Mouse (Mus musculus) heart, embryonic 13.5 days (tissue): ENCODE measurements at regions not wholly inside any gene's neighbourhood (a gene's known extent, or its start where the extent isn't known, plus 50 kb on each side); places are given as distances from the start of the nearest gene placed in this dataset.
A peak's percentile ranks its signal among the peaks of the same experiment; 100 is the strongest.

Experiments used
- ATAC-seq: fragments of 200-750 bp; cut with Nextera tagmentation; 2 replicates; pipeline ENCODE4 v1.8.0; 2017; ENCODE audit warnings: moderate TSS enrichment; ENCODE audit not compliant: insufficient number of reproducible peaks, low FRiP score, low TSS enrichment; ENCODE audit errors: extremely low read depth
- H3K27ac ChIP-seq: fragments of 300-500 bp; sonication (generic); replicated peaks from 2 replicates; pipeline ENCODE4 v1.5.1; 2015; ENCODE audit warnings: moderate library complexity, mild to moderate bottlenecking, inconsistent platforms
- H3K27me3 ChIP-seq: fragments of 300-500 bp; sonication (generic); replicated peaks from 2 replicates; pipeline ENCODE4 v1.6.1; 2015; ENCODE audit warnings: mild to moderate bottlenecking, inconsistent platforms
- H3K36me3 ChIP-seq: fragments of 300-500 bp; sonication (generic); 2 replicates; pipeline ENCODE4 v1.6.1; 2015; ENCODE audit warnings: mild to moderate bottlenecking, inconsistent platforms
- H3K4me1 ChIP-seq: fragments of 300-500 bp; sonication (generic); 2 replicates; pipeline ENCODE4 v1.6.1; 2015; ENCODE audit warnings: inconsistent platforms
- H3K4me2 ChIP-seq: fragments of 300-500 bp; sonication (generic); 2 replicates; pipeline ENCODE4 v1.6.1; 2015; ENCODE audit warnings: inconsistent platforms, mild to moderate bottlenecking, moderate library complexity
- H3K4me3 ChIP-seq: fragments of 300-500 bp; sonication (generic); 2 replicates; pipeline ENCODE4 v1.5.1; 2015; ENCODE audit warnings: moderate library complexity, mild to moderate bottlenecking, inconsistent platforms
- H3K9ac ChIP-seq: fragments of 300-500 bp; sonication (generic); 2 replicates; pipeline ENCODE4 v1.6.1; 2015; ENCODE audit warnings: inconsistent platforms, mild to moderate bottlenecking, moderate library complexity
- H3K9me3 ChIP-seq: fragments of 300-500 bp; sonication (generic); 2 replicates; pipeline ENCODE4 v1.6.1; 2016; ENCODE audit warnings: inconsistent platforms
- WGBS: fragments of 180-500 bp; shearing (Covaris S2); methylation state at CpG from one replicate; pipeline ENCODE4 v1.1.7; 2015; ENCODE audit warnings: mixed read lengths; 5-methylcytosine and 5-hydroxymethylcytosine counted together

DNA sequence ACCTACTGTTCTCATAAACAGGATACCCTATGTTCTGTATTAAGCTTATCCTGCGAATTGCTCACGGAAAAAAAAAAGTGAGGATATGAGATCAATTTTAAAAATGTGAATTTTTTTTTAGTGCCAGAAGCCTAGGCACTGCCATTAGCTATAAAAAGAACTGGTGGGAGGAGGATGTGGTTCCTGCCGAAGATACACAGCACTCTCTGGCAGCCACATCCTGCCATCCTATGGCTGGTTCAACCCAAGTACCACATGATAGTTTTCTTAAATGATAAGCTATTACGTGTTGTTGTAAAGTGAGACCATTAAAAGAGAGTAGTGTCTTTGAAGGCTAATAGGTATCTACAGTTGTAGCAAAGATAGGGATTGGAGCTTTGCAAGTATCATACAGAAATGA, 58.2 kb upstream of the Ppp3ca start:
- ATAC-seq, result no peak
- H3K9ac ChIP-seq, result no peak overlapping the region
- no peaks in the 10 kb centered on the region for H3K9me3 ChIP-seq
- no peaks in the 10 kb centered on the region for H3K36me3 ChIP-seq
- peaks cover 4% of the 10 kb centered on the region; the same call in 1 of the 2 replicates for H3K4me1 ChIP-seq
- H3K27ac ChIP-seq, result no peak overlapping the region
- no peak overlapping the region for H3K4me2 ChIP-seq
- WGBS, result 74% methylated on average over 4 of the region's 4 CpGs
- no peaks in the 10 kb centered on the region for H3K27me3 ChIP-seq
- H3K4me3 ChIP-seq, result no peak overlapping the region

DNA sequence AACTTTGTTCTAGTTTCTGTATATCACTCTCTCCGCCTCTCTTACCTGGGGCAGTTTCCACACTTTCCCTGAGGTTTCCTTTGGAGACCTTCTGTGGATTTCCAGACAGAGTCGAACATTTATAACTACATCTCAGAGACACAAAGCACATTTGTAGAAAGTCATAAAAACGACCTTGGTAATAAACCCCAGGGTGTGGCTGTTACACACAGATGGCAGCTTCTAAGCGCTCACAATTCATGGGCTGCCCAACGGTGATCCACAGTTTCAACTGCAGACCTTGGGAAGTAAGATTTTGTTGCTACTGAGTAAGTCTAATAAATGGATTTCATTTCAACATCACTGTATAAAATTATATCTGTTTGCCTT, 59.4 kb upstream of the Ppp3ca start:
- Histone ChIP-seq H3K4me2 (no peak overlapping the region), H3K9ac (no peak overlapping the region), H3K27ac (no peak overlapping the region), H3K27me3 (no peaks in the 10 kb centered on the region), H3K9me3 (no peaks in the 10 kb centered on the region), H3K4me1 (peaks cover 4% of the 10 kb centered on the region; the same call in 1 of the 2 replicates), H3K4me3 (no peak overlapping the region), H3K36me3 (no peaks in the 10 kb centered on the region)
- no peak for ATAC-seq
- 70% methylated on average over 5 of the region's 5 CpGs for WGBS

DNA sequence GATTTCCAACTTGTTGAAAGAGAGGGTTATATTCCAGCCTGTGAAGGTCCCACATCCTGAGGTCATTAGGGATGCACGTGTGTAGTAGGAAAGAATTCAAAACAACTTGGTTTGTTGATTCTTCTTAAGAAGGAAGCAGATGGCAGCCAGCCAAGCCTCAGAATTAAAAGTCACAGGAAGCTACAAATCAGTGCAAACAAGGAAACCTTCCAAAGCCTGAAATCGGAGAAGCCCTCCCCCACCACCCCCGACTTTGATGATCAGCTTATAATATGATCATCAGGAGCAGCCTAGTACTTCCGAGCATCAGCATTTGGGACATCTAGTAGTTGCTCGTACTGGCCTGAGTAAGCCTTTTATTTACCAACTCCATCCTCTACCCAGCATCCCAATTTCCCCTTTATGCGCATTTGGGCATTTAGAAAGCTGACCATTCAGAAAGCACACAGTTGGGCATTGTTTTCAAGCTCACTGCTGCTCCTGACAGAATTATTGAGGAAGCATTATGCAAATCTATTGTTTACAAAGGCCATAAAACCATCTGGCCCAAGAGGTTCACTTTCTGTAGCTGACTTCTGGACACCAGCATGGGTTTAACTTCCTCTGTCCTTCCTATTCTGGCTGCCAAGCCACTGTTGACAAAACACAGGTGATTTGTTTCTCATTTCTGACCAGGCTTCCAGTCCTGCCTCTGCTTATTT, 59.9 kb upstream of the Ppp3ca start:
- H3K27me3 ChIP-seq, result no peaks in the 10 kb centered on the region
- H3K9ac ChIP-seq, result no peak overlapping the region
- H3K4me1 ChIP-seq, result peaks cover 4% of the 10 kb centered on the region; the same call in 1 of the 2 replicates
- ATAC-seq, result no peak
- H3K9me3 ChIP-seq, result no peaks in the 10 kb centered on the region
- H3K36me3 ChIP-seq, result no peaks in the 10 kb centered on the region
- no peak overlapping the region for H3K27ac ChIP-seq
- H3K4me2 ChIP-seq, result no peak overlapping the region
- no peak overlapping the region for H3K4me3 ChIP-seq
- 43% methylated on average over 6 of the region's 6 CpGs for WGBS

GRCm38 (mm10) chr3:136601706-136602105, 68.2 kb upstream of the Ppp3ca start:
- Histone ChIP-seq H3K4me2 (no peak overlapping the region), H3K27ac (no peak overlapping the region), H3K27me3 (no peaks in the 10 kb centered on the region), H3K4me1 (no peaks in the 10 kb centered on the region), H3K4me3 (no peak overlapping the region), H3K9ac (no peak overlapping the region), H3K36me3 (no peaks in the 10 kb centered on the region), H3K9me3 (no peaks in the 10 kb centered on the region)
- 57% methylated on average over 1 of the region's 1 CpGs for WGBS
- ATAC-seq, result no peak

DNA sequence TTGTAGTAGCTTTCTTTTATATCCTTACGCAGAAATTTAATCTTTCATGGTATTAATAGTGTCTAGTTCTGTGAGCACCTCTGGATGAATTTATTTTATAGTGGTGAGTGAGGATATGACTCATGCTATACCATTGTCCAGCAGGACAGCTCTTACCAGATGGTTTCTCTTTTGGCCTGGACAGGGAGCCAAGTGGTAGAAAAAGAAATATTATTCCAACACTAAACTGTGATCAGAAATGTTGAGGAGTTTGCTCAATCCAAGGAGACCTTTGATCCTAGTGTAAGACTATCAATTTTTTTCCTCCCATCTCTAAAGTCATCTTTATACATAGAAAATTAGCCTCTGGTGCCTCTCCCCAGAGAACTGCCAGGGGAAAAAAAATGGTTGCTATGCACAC, 86.0 kb upstream of the Ppp3ca start:
- Histone ChIP-seq H3K27ac (no peak overlapping the region), H3K27me3 (no peaks in the 10 kb centered on the region), H3K4me3 (no peak overlapping the region), H3K36me3 (no peaks in the 10 kb centered on the region), H3K9ac (no peak overlapping the region), H3K4me2 (no peak overlapping the region), H3K4me1 (no peaks in the 10 kb centered on the region), H3K9me3 (no peaks in the 10 kb centered on the region)
- 76% methylated on average over 1 of the region's 1 CpGs for WGBS
- no peak for ATAC-seq

GRCm38 (mm10) chr3:136578016-136578415, 91.9 kb upstream of the Ppp3ca start:
- Histone ChIP-seq H3K27ac (no peak overlapping the region), H3K27me3 (no peaks in the 10 kb centered on the region), H3K4me2 (no peak overlapping the region), H3K4me3 (no peak overlapping the region), H3K36me3 (no peaks in the 10 kb centered on the region), H3K4me1 (no peaks in the 10 kb centered on the region), H3K9me3 (no peaks in the 10 kb centered on the region), H3K9ac (no peak overlapping the region)
- ATAC-seq, result no peak
- WGBS, result 59% methylated on average over 3 of the region's 3 CpGs

GRCm38 (mm10) chr3:136570517-136570916, 99.4 kb upstream of the Ppp3ca start:
- no peaks in the 10 kb centered on the region for H3K36me3 ChIP-seq
- H3K9ac ChIP-seq, result no peak overlapping the region
- ATAC-seq, result no peak
- no peak overlapping the region for H3K4me3 ChIP-seq
- H3K27me3 ChIP-seq, result no peaks in the 10 kb centered on the region
- no peaks in the 10 kb centered on the region for H3K4me1 ChIP-seq
- H3K4me2 ChIP-seq, result no peak overlapping the region
- H3K9me3 ChIP-seq, result no peaks in the 10 kb centered on the region
- 58% methylated on average over 1 of the region's 1 CpGs for WGBS
- H3K27ac ChIP-seq, result no peak overlapping the region

- H3K9me3 ChIP-seq, result no peaks in the 10 kb centered on the region
- H3K4me3 ChIP-seq, result no peak overlapping the region
- no peak overlapping the region for H3K4me2 ChIP-seq
- no peaks in the 10 kb centered on the region for H3K36me3 ChIP-seq
- 85% methylated on average over 2 of the region's 2 CpGs for WGBS
- no peak for ATAC-seq
- no peak overlapping the region for H3K27ac ChIP-seq
- no peaks in the 10 kb centered on the region for H3K27me3 ChIP-seq
- no peaks in the 10 kb centered on the region for H3K4me1 ChIP-seq
- H3K9ac ChIP-seq, result no peak overlapping the region
These were observed 113.4 kb upstream of the Ppp3ca start for GRCm38 (mm10) chr3:136556488-136556887.

DNA sequence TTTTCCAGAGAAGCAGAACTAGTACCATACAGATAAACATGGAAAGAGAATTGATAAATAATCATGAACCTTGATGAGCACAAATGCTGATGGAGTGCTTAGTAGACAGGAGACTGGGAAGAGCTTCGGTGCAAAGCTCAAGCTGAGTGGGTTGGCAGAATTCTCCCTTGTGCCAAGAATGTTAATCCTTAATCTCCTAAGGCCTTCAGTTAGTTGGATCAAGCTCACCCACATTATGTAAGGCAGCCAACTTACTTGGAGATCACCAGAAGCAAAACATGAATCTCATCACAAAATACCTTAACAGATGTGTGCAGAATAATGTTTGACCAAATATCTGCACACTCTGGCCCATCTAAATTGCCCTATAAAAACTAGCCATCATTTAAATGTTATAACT, 120.5 kb upstream of the Ppp3ca start:
- no peaks in the 10 kb centered on the region for H3K27me3 ChIP-seq
- no peak overlapping the region for H3K9ac ChIP-seq
- no peak for ATAC-seq
- no peaks in the 10 kb centered on the region for H3K9me3 ChIP-seq
- no peak overlapping the region for H3K4me3 ChIP-seq
- no peak overlapping the region for H3K4me2 ChIP-seq
- H3K27ac ChIP-seq, result no peak overlapping the region
- 76% methylated on average over 1 of the region's 1 CpGs for WGBS
- H3K4me1 ChIP-seq, result no peaks in the 10 kb centered on the region
- H3K36me3 ChIP-seq, result no peaks in the 10 kb centered on the region

DNA sequence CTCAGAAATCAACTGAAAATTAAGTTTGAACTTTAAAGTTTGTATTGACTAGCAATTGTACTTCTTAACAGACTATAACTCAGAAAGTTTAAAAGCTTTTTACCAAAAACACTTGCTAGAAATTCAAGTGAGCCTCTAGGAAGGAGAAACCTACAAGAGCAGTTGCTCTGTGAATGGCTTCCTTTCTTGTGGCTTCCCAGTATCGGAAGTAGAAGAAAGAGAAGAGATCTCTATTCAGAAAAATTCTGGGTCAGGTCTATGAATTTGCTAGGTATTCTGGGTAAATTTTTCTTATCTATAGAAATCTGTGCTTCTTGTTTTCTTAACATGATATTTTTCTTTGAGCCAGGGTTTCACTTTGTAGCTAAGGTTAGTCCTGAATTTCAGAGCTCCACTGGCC, 138.3 kb upstream of the Ppp3ca start:
- Histone ChIP-seq H3K4me1 (no peaks in the 10 kb centered on the region), H3K9ac (no peak overlapping the region), H3K4me2 (no peak overlapping the region), H3K27me3 (no peaks in the 10 kb centered on the region), H3K4me3 (no peak overlapping the region), H3K36me3 (no peaks in the 10 kb centered on the region), H3K27ac (no peak overlapping the region), H3K9me3 (no peaks in the 10 kb centered on the region)
- no peak for ATAC-seq
- WGBS, result 76% methylated on average over 1 of the region's 1 CpGs

- no peaks in the 10 kb centered on the region; the same call in 1 of the 2 replicates for H3K4me1 ChIP-seq
- no peaks in the 10 kb centered on the region for H3K36me3 ChIP-seq
- no peaks in the 10 kb centered on the region for H3K27me3 ChIP-seq
- 44% methylated on average over 2 of the region's 2 CpGs for WGBS
- no peak for ATAC-seq
- H3K9ac ChIP-seq, result no peak overlapping the region
- no peaks in the 10 kb centered on the region for H3K9me3 ChIP-seq
- H3K4me3 ChIP-seq, result no peak overlapping the region
- H3K4me2 ChIP-seq, result no peak overlapping the region
- peak overlapping the region; percentile 38 for H3K27ac ChIP-seq
These were observed 161.3 kb upstream of the Ppp3ca start for GRCm38 (mm10) chr3:136508575-136508974.

- H3K4me3 ChIP-seq, result no peak overlapping the region
- H3K4me1 ChIP-seq, result no peaks in the 10 kb centered on the region; the same call in 1 of the 2 replicates
- no peaks in the 10 kb centered on the region for H3K9me3 ChIP-seq
- H3K27ac ChIP-seq, result no peak overlapping the region
- H3K4me2 ChIP-seq, result no peak overlapping the region
- H3K36me3 ChIP-seq, result no peaks in the 10 kb centered on the region
- no peaks in the 10 kb centered on the region for H3K27me3 ChIP-seq
- 78% methylated on average over 7 of the region's 7 CpGs for WGBS
- no peak overlapping the region for H3K9ac ChIP-seq
- ATAC-seq, result no peak
These were observed 162.9 kb upstream of the Ppp3ca start for GRCm38 (mm10) chr3:136507070-136507469.
